Mouse (Mus musculus): ENCODE measurements around the gene Ssr2. TPM values are rescaled to one million over a fixed set of nuclear protein-coding genes. Genes with fewer than 3 reads are reported as not detected.

The Ssr2 gene
- polyA plus RNA-seq, 1 experiment from 2014 or later: 271 TPM

DNA sequence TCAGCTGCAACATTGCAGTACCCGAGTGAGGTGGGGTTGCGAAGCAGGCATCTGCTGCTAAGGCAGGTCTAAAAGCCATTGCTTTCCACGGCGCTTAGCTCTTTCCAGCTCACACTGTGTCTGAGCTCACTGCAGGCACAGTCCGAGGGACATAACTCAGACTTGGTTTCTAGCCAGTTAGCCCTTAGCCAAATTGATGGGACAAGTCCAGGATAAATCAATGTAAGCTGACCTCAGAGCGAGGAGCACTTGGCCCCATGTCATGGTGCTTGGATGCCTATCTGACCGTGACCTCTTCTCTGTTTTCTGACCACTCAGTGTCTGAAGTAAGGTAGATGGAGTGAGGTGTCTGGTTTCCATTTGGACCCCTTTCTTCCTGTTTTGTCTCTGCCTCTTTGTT is 11.7 kb upstream of the Ssr2 start:
- 79% methylated on average over 7 of the region's 7 CpGs for WGBS
- no peak; the same call in 1 of the 2 replicates for ATAC-seq (ENCODE audit: low FRiP score, low TSS enrichment)
- TF ChIP-seq EP300 (optimal IDR thresholded peaks at IDR 0.05) (no peak), CTCF (IDR thresholded peaks at IDR 0.05; ENCODE audit: low read depth) (no peak)

DNA sequence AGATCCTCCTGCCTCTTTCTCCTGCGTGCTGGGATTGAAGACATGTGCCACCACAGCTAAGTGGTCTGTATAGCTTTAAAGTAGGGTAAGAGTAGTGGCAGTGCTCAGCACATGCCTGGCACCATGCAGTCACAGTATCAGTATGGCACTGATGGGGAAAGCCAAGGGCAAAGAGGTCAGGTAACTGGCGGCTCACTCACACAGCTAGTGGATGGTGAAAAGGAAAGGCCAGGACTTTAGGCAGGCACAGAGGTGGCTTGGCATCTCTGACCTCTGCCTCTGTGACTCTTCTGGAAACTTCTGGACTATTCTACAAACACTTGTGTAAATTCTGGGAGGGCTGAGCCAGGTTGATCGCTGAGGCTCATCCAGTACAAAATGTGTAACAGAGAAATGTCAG is 9.6 kb upstream of the Ssr2 start:
- ATAC-seq (ENCODE audit: low FRiP score, low TSS enrichment) (no peak), DNase-seq (ENCODE audit: low spot score) (no peak)
- H3K4me2 ChIP-seq (replicated peaks; ENCODE audit: low read depth): no peak overlapping the region
- no peaks in the 10 kb centered on the region for H3K4me1 ChIP-seq (replicated peaks; ENCODE audit: control insufficient read depth, insufficient read depth)
- H3K9me3 ChIP-seq (ENCODE audit: control insufficient read depth, low read length): no peaks in the 10 kb centered on the region
- no peak overlapping the region for H3K4me3 ChIP-seq (ENCODE audit: low read depth, low read length)
- H3K27ac ChIP-seq (replicated peaks): peak overlapping the region; percentile 8
- H3K9ac ChIP-seq (ENCODE audit: low read length): no peak overlapping the region
- TF ChIP-seq EP300 (optimal IDR thresholded peaks at IDR 0.05): no peak
- no peak for TF ChIP-seq CTCF (IDR thresholded peaks at IDR 0.05; ENCODE audit: low read depth)
- 94% methylated on average over 3 of the region's 3 CpGs for WGBS
- H3K36me3 ChIP-seq (ENCODE audit: control insufficient read depth, insufficient read depth, low read length): peaks cover 23% of the 10 kb centered on the region
- H3K27me3 ChIP-seq (ENCODE audit: control insufficient read depth, insufficient read depth, low read length): no peaks in the 10 kb centered on the region

More for the DNA sequence above, 11.7 kb upstream of the Ssr2 start:
- DNase-seq (ENCODE audit: low spot score): no peak
- Histone ChIP-seq H3K9ac (ENCODE audit: low read length) (no peak overlapping the region), H3K4me1 (replicated peaks; ENCODE audit: control insufficient read depth, insufficient read depth) (no peaks in the 10 kb centered on the region), H3K27ac (replicated peaks) (no peak overlapping the region), H3K4me2 (replicated peaks; ENCODE audit: low read depth) (no peak overlapping the region), H3K4me3 (ENCODE audit: low read depth, low read length) (no peak overlapping the region), H3K36me3 (ENCODE audit: control insufficient read depth, insufficient read depth, low read length) (peaks cover 31% of the 10 kb centered on the region), H3K27me3 (ENCODE audit: control insufficient read depth, insufficient read depth, low read length) (no peaks in the 10 kb centered on the region), H3K9me3 (ENCODE audit: control insufficient read depth, low read length) (no peaks in the 10 kb centered on the region)

DNA sequence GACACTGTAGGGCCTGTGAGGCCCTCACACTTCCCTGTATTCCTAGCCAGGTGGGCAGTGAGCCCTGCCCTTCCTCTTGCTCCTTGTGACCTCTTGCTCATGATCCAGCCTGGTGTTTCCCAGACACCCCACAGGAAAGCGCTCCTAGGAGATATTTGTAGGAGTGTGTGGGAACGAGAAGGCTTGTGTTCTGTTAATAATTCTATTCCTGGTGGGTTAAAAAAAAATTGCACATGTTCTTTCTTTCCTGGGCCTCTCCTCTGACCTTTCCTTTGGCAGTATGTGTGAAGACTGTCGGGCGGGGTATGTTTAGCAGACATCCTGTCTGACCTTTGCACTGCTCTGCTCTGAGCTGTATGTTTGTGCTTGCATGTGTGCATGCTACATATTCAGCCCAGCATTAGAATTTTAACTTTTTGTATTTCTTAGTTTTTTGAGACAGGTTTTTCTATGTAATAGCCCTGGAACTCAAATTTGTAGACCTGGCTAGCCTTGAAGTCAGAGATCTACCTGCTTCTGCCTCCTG is 9.1 kb upstream of the Ssr2 start:
- TF ChIP-seq EP300 (optimal IDR thresholded peaks at IDR 0.05) (no peak), CTCF (IDR thresholded peaks at IDR 0.05; ENCODE audit: low read depth) (no peak)
- H3K27ac ChIP-seq (replicated peaks): peak overlapping the region; percentile 8
- H3K36me3 ChIP-seq (ENCODE audit: control insufficient read depth, insufficient read depth, low read length): peaks cover 23% of the 10 kb centered on the region
- ATAC-seq (ENCODE audit: low FRiP score, low TSS enrichment) (no peak), DNase-seq (ENCODE audit: low spot score) (no peak)
- no peak overlapping the region for H3K9ac ChIP-seq (ENCODE audit: low read length)
- no peak overlapping the region for H3K4me3 ChIP-seq (ENCODE audit: low read depth, low read length)
- no peaks in the 10 kb centered on the region for H3K27me3 ChIP-seq (ENCODE audit: control insufficient read depth, insufficient read depth, low read length)
- no peaks in the 10 kb centered on the region for H3K9me3 ChIP-seq (ENCODE audit: control insufficient read depth, low read length)
- no peaks in the 10 kb centered on the region for H3K4me1 ChIP-seq (replicated peaks; ENCODE audit: control insufficient read depth, insufficient read depth)
- 80% methylated on average over 4 of the region's 4 CpGs for WGBS
- H3K4me2 ChIP-seq (replicated peaks; ENCODE audit: low read depth): no peak overlapping the region

DNA sequence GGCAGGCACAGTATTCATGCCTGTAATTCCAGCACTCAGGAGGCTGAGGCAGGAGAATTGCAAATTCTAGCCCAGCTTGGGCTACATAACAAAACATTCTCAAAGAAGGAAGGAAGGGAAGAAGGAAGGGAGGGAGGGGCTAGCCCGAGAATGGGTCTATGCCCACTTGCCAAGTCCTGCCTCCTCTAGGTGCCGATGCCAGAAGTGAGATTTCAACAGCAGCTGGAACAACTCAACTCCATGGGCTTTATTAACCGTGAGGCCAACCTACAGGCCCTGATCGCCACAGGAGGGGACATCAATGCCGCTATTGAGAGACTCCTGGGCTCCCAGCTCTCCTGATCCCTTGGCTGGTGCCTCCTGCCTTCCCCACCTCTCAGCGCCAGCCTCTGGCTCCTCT is 7.8 kb upstream of the Ssr2 start:
- H3K36me3 ChIP-seq (ENCODE audit: control insufficient read depth, insufficient read depth, low read length): peaks cover 23% of the 10 kb centered on the region
- WGBS: 81% methylated on average over 6 of the region's 6 CpGs
- no peak overlapping the region for H3K4me2 ChIP-seq (replicated peaks; ENCODE audit: low read depth)
- H3K4me3 ChIP-seq (ENCODE audit: low read depth, low read length): no peak overlapping the region
- no peaks in the 10 kb centered on the region for H3K9me3 ChIP-seq (ENCODE audit: control insufficient read depth, low read length)
- no peak overlapping the region for H3K9ac ChIP-seq (ENCODE audit: low read length)
- no peak for ATAC-seq (ENCODE audit: low FRiP score, low TSS enrichment)
- H3K4me1 ChIP-seq (replicated peaks; ENCODE audit: control insufficient read depth, insufficient read depth): no peaks in the 10 kb centered on the region
- TF ChIP-seq CTCF (IDR thresholded peaks at IDR 0.05; ENCODE audit: low read depth) (no peak), EP300 (optimal IDR thresholded peaks at IDR 0.05) (no peak)
- no peak for DNase-seq (ENCODE audit: low spot score)
- H3K27me3 ChIP-seq (ENCODE audit: control insufficient read depth, insufficient read depth, low read length): no peaks in the 10 kb centered on the region
- H3K27ac ChIP-seq (replicated peaks): no peak overlapping the region

DNA sequence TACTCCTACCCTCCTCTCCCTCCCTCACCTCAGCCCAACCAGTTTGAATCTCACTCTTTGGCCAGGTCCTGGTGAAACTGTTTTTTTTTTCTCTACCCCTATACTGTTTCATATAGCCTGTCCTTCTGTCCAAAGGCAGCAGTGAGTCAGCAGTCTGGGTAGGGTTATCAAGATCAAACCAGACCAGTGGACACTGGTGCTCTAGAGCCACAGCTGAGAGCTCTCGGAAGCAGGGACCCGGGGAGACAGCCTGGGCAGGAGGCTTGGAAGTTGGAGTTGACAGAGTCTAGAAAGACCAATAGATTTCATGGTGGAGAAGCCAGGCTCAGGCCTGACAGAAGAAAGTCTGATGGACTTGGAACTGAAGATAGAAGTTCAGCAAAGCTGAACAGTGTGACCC is 7.1 kb upstream of the Ssr2 start:
- Histone ChIP-seq H3K9me3 (ENCODE audit: control insufficient read depth, low read length) (no peaks in the 10 kb centered on the region), H3K36me3 (ENCODE audit: control insufficient read depth, insufficient read depth, low read length) (peaks cover 17% of the 10 kb centered on the region), H3K4me2 (replicated peaks; ENCODE audit: low read depth) (no peak overlapping the region), H3K4me3 (ENCODE audit: low read depth, low read length) (no peak overlapping the region), H3K9ac (ENCODE audit: low read length) (no peak overlapping the region), H3K4me1 (replicated peaks; ENCODE audit: control insufficient read depth, insufficient read depth) (no peaks in the 10 kb centered on the region), H3K27me3 (ENCODE audit: control insufficient read depth, insufficient read depth, low read length) (no peaks in the 10 kb centered on the region), H3K27ac (replicated peaks) (no peak overlapping the region)
- ATAC-seq (ENCODE audit: low FRiP score, low TSS enrichment) (no peak), DNase-seq (ENCODE audit: low spot score) (no peak)
- TF ChIP-seq EP300 (optimal IDR thresholded peaks at IDR 0.05) (no peak), CTCF (IDR thresholded peaks at IDR 0.05; ENCODE audit: low read depth) (no peak)
- 82% methylated on average over 2 of the region's 2 CpGs for WGBS

DNA sequence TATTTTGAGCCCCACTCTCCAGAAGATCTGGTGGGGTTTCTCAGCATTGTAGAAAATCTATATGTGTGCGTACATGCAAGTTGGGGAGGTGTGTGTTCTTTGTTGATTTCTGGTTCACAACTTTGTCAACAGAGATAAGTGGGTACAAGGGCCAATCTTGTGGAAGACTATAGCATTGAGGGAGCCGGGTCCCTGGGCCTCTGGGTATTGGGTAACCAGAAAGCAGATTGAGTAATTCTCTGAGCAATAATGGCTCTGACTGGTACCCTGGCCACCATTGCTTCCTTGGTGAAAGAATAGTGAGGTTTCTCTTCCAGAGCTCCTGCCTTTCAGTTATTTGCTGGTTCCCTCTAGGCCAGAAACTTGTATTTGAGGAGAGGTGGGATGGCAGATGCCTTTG is 6.6 kb upstream of the Ssr2 start:
- Histone ChIP-seq H3K4me1 (replicated peaks; ENCODE audit: control insufficient read depth, insufficient read depth) (no peaks in the 10 kb centered on the region), H3K27me3 (ENCODE audit: control insufficient read depth, insufficient read depth, low read length) (no peaks in the 10 kb centered on the region), H3K36me3 (ENCODE audit: control insufficient read depth, insufficient read depth, low read length) (peaks cover 17% of the 10 kb centered on the region), H3K27ac (replicated peaks) (no peak overlapping the region), H3K4me2 (replicated peaks; ENCODE audit: low read depth) (no peak overlapping the region), H3K9ac (ENCODE audit: low read length) (no peak overlapping the region), H3K9me3 (ENCODE audit: control insufficient read depth, low read length) (no peaks in the 10 kb centered on the region), H3K4me3 (ENCODE audit: low read depth, low read length) (no peak overlapping the region)
- no peak for DNase-seq (ENCODE audit: low spot score)
- TF ChIP-seq EP300 (optimal IDR thresholded peaks at IDR 0.05): no peak
- TF ChIP-seq CTCF (IDR thresholded peaks at IDR 0.05; ENCODE audit: low read depth): no peak
- peak; percentile 16; the same call in 1 of the 2 replicates for ATAC-seq (ENCODE audit: low FRiP score, low TSS enrichment)
- WGBS: 82% methylated on average over 2 of the region's 2 CpGs

All from stomach, postnatal 0 days (tissue).